Comparison of ENCODE assay signal across 16 mouse cellular contexts in genomic region chr4:68535815-68536214, GRCm38 (mm10).
DNase-seq lines count a peak whose midpoint lies in the region; ATAC-seq and TF ChIP-seq lines count a peak whose summit lies in the region.
"Had no signal": no experiment of that assay in that cellular context is flagged by ENCODE, and none has a peak within 500 bp of the region (broad histone marks: within the 10 kb centered on the region; RNA-seq: fewer than 3 reads in every experiment).

No protein-coding gene starts in this region.

- H3K4me2 ChIP-seq in forebrain, embryonic 15.5 days (replicated peaks), result no peak overlapping the region
- H3K4me2 ChIP-seq in forebrain, embryonic 12.5 days, result no peak overlapping the region
- no peak overlapping the region for H3K4me2 ChIP-seq in midbrain, embryonic 11.5 days
- H3K4me2 ChIP-seq in hindbrain, postnatal 0 days (ENCODE audit: low read depth, low read length), result no peak overlapping the region
- H3K4me2 ChIP-seq in liver, embryonic 12.5 days, result no peak overlapping the region
- H3K4me2 ChIP-seq: intestine, embryonic 15.5 days; limb, embryonic 12.5 days; liver, embryonic 15.5 days had no signal

- H3K4me1 ChIP-seq in forebrain, embryonic 15.5 days, result no peaks in the 10 kb centered on the region
- H3K4me1 ChIP-seq in forebrain, embryonic 12.5 days, result peaks cover 10% of the 10 kb centered on the region
- peaks cover 5% of the 10 kb centered on the region; the same call in 1 of the 2 replicates for H3K4me1 ChIP-seq in midbrain, embryonic 11.5 days (ENCODE audit: control insufficient read depth, insufficient read depth, low read length)
- H3K4me1 ChIP-seq in midbrain, embryonic 10.5 days, result peaks cover 12% of the 10 kb centered on the region
- no peaks in the 10 kb centered on the region for H3K4me1 ChIP-seq in hindbrain, postnatal 0 days (ENCODE audit: insufficient read depth, low read length)
- H3K4me1 ChIP-seq in liver, embryonic 12.5 days, result no peaks in the 10 kb centered on the region
- H3K4me1 ChIP-seq: heart, embryonic 10.5 days; intestine, embryonic 15.5 days; limb, embryonic 12.5 days; liver, embryonic 15.5 days had no signal

- no peaks in the 10 kb centered on the region for H3K9me3 ChIP-seq in forebrain, embryonic 15.5 days
- H3K9me3 ChIP-seq in forebrain, embryonic 12.5 days, result no peaks in the 10 kb centered on the region
- no peaks in the 10 kb centered on the region for H3K9me3 ChIP-seq in midbrain, embryonic 11.5 days (ENCODE audit: control insufficient read depth, low read length)
- no peaks in the 10 kb centered on the region for H3K9me3 ChIP-seq in midbrain, embryonic 10.5 days (replicated peaks)
- H3K9me3 ChIP-seq in hindbrain, postnatal 0 days (ENCODE audit: low read length), result no peaks in the 10 kb centered on the region
- no peaks in the 10 kb centered on the region for H3K9me3 ChIP-seq in liver, embryonic 12.5 days (replicated peaks)
- H3K9me3 ChIP-seq: heart, embryonic 10.5 days; intestine, embryonic 15.5 days; limb, embryonic 12.5 days; liver, embryonic 15.5 days had no signal

- H3K9ac ChIP-seq in forebrain, embryonic 15.5 days (replicated peaks), result no peak overlapping the region
- H3K9ac ChIP-seq in forebrain, embryonic 12.5 days, result no peak overlapping the region
- H3K9ac ChIP-seq in midbrain, embryonic 11.5 days (ENCODE audit: low read length), result no peak overlapping the region
- no peak overlapping the region for H3K9ac ChIP-seq in hindbrain, postnatal 0 days (replicated peaks; ENCODE audit: low read length)
- no peak overlapping the region for H3K9ac ChIP-seq in liver, embryonic 12.5 days
- H3K9ac ChIP-seq: intestine, embryonic 15.5 days; limb, embryonic 12.5 days; liver, embryonic 15.5 days had no signal

- H3K27me3 ChIP-seq in forebrain, embryonic 15.5 days, result no peaks in the 10 kb centered on the region
- no peaks in the 10 kb centered on the region for H3K27me3 ChIP-seq in forebrain, embryonic 12.5 days
- no peaks in the 10 kb centered on the region for H3K27me3 ChIP-seq in midbrain, embryonic 11.5 days (ENCODE audit: control insufficient read depth, insufficient read depth, low read length)
- no peaks in the 10 kb centered on the region for H3K27me3 ChIP-seq in midbrain, embryonic 10.5 days (ENCODE audit: low read depth, poor library complexity, severe bottlenecking)
- no peaks in the 10 kb centered on the region for H3K27me3 ChIP-seq in hindbrain, postnatal 0 days (ENCODE audit: insufficient read depth, low read length)
- no peaks in the 10 kb centered on the region for H3K27me3 ChIP-seq in liver, embryonic 12.5 days (replicated peaks)
- H3K27me3 ChIP-seq: intestine, embryonic 15.5 days; limb, embryonic 12.5 days; liver, embryonic 15.5 days had no signal

- no peak overlapping the region for H3K27ac ChIP-seq in forebrain, embryonic 15.5 days (replicated peaks)
- no peak overlapping the region for H3K27ac ChIP-seq in forebrain, embryonic 12.5 days
- no peak overlapping the region for H3K27ac ChIP-seq in midbrain, embryonic 11.5 days (ENCODE audit: low read depth, low read length)
- H3K27ac ChIP-seq in midbrain, embryonic 10.5 days (replicated peaks), result no peak overlapping the region
- no peak overlapping the region for H3K27ac ChIP-seq in hindbrain, postnatal 0 days
- no peak overlapping the region for H3K27ac ChIP-seq in liver, embryonic 12.5 days
- H3K27ac ChIP-seq: heart, embryonic 10.5 days; intestine, embryonic 15.5 days; limb, embryonic 12.5 days; liver, embryonic 15.5 days had no signal

- H3K36me3 ChIP-seq in forebrain, embryonic 15.5 days, result no peaks in the 10 kb centered on the region
- no peaks in the 10 kb centered on the region for H3K36me3 ChIP-seq in forebrain, embryonic 12.5 days (replicated peaks)
- no peaks in the 10 kb centered on the region for H3K36me3 ChIP-seq in midbrain, embryonic 11.5 days (ENCODE audit: control insufficient read depth, insufficient read depth, low read length)
- no peaks in the 10 kb centered on the region for H3K36me3 ChIP-seq in midbrain, embryonic 10.5 days
- H3K36me3 ChIP-seq in hindbrain, postnatal 0 days (ENCODE audit: insufficient read depth, low read length), result no peaks in the 10 kb centered on the region
- H3K36me3 ChIP-seq in liver, embryonic 12.5 days, result no peaks in the 10 kb centered on the region
- H3K36me3 ChIP-seq: heart, embryonic 10.5 days; intestine, embryonic 15.5 days; limb, embryonic 12.5 days; liver, embryonic 15.5 days had no signal

- ATAC-seq in forebrain, embryonic 15.5 days (replicated peaks), result peak; percentile 55
- ATAC-seq in forebrain, embryonic 12.5 days (ENCODE audit: low FRiP score), result no peak
- 0 out of 2 replicates have a peak, but pooled peaks have one; percentile 5 for ATAC-seq in midbrain, embryonic 11.5 days (ENCODE audit: low FRiP score)
- ATAC-seq in hindbrain, postnatal 0 days, result no peak
- no peak for ATAC-seq in liver, embryonic 12.5 days
- no peak for ATAC-seq in megakaryocyte progenitor cell, adult 5-6 weeks (replicated peaks; ENCODE audit: poor library complexity)
- ATAC-seq: intestine, embryonic 15.5 days had no signal

- 9% methylated on average over 1 of the region's 1 CpGs for WGBS in forebrain, embryonic 15.5 days
- 21% methylated on average over 1 of the region's 1 CpGs for WGBS in forebrain, embryonic 12.5 days
- 19% methylated on average over 1 of the region's 1 CpGs for WGBS in midbrain, embryonic 11.5 days
- 50% methylated on average over 1 of the region's 1 CpGs for WGBS in midbrain, embryonic 10.5 days
- WGBS in hindbrain, postnatal 0 days, result 41% methylated on average over 1 of the region's 1 CpGs
- WGBS in liver, embryonic 12.5 days (ENCODE audit: insufficient replicate concordance), result 56% methylated on average over 1 of the region's 1 CpGs

- TF ChIP-seq CTCF in hindbrain, postnatal 0 days (IDR thresholded peaks at IDR 0.05; ENCODE audit: low read depth), result no peak

- H3K4me3 ChIP-seq in forebrain, embryonic 15.5 days, result no peak overlapping the region
- H3K4me3 ChIP-seq in forebrain, embryonic 12.5 days (replicated peaks), result no peak overlapping the region
- no peak overlapping the region for H3K4me3 ChIP-seq in midbrain, embryonic 11.5 days (ENCODE audit: low read depth, low read length)
- H3K4me3 ChIP-seq in midbrain, embryonic 10.5 days, result no peak overlapping the region
- no peak overlapping the region for H3K4me3 ChIP-seq in hindbrain, postnatal 0 days (ENCODE audit: low read length)
- no peak overlapping the region for H3K4me3 ChIP-seq in liver, embryonic 12.5 days
- H3K4me3 ChIP-seq: erythroblast, embryonic 14.5 days; heart, embryonic 10.5 days; intestine, embryonic 15.5 days; limb, embryonic 12.5 days; liver, embryonic 15.5 days had no signal

- DNase-seq in midbrain, embryonic 11.5 days (ENCODE audit: low spot score, missing footprints), result no peak
- DNase-seq in midbrain, embryonic 10.5 days (ENCODE audit: low spot score), result no peak
- DNase-seq in hindbrain, postnatal 0 days (ENCODE audit: low spot score), result peak; percentile 9
- DNase-seq: cerebellum, adult 18-20 months; gastrocnemius, postnatal 10 days; heart, postnatal 14 days; right cerebral cortex, postnatal 4 days had no signal

Comparison
In these comparisons a context has a peak if more than half of its experiments do, and no peak if none do; other contexts are left out.
1. ATAC-seq: peak in forebrain, embryonic 15.5 days (single experiment) and midbrain, embryonic 11.5 days (single experiment); none in forebrain, embryonic 12.5 days (single experiment), hindbrain, postnatal 0 days (single experiment), liver, embryonic 12.5 days (single experiment) and megakaryocyte progenitor cell, adult 5-6 weeks (single experiment).